Mouse (Mus musculus) embryonic facial prominence, embryonic 13.5 days (tissue): ENCODE measurements around the gene Olfr923. TPM values are rescaled to one million over a fixed set of nuclear protein-coding genes. Genes with fewer than 3 reads are reported as not detected.
"Not testable (repeated sequence)": the region's sequence is repeated elsewhere in the genome, so short reads cannot be mapped to it uniquely, and the experiment has no call there.

ENCODE experiments used
- ATAC-seq: fragments of 200-750 bp; cut with Nextera tagmentation; 2 replicates; pipeline ENCODE4 v1.8.0; 2017; ENCODE audit warnings: low read depth; ENCODE audit not compliant: insufficient number of reproducible peaks, insufficient read depth, low FRiP score, low TSS enrichment
- H3K27ac ChIP-seq: fragments of 300-500 bp; sonication (generic); 2 replicates; pipeline ENCODE4 v1.5.1; 2015; ENCODE audit warnings: moderate library complexity, mild to moderate bottlenecking, inconsistent platforms
- H3K27me3 ChIP-seq: fragments of 300-500 bp; sonication (generic); 2 replicates; pipeline ENCODE4 v1.6.1; 2015; ENCODE audit warnings: mild to moderate bottlenecking, inconsistent platforms
- H3K36me3 ChIP-seq: fragments of 300-500 bp; sonication (generic); 2 replicates; pipeline ENCODE4 v1.6.1; 2015; ENCODE audit warnings: mild to moderate bottlenecking, inconsistent platforms
- H3K4me1 ChIP-seq: fragments of 300-500 bp; sonication (generic); 2 replicates; pipeline ENCODE4 v1.6.1; 2015; ENCODE audit warnings: inconsistent platforms
- H3K4me2 ChIP-seq: fragments of 300-500 bp; sonication (generic); 2 replicates; pipeline ENCODE4 v1.6.1; 2015; ENCODE audit warnings: moderate library complexity, mild to moderate bottlenecking, inconsistent platforms
- H3K4me3 ChIP-seq: fragments of 300-500 bp; sonication (generic); 2 replicates; pipeline ENCODE4 v1.5.1; 2015; ENCODE audit warnings: mild to moderate bottlenecking, inconsistent platforms
- H3K9ac ChIP-seq: fragments of 300-500 bp; sonication (generic); 2 replicates; pipeline ENCODE4 v1.6.1; 2015; ENCODE audit warnings: mild to moderate bottlenecking, inconsistent platforms
- H3K9me3 ChIP-seq: fragments of 300-500 bp; sonication (generic); 2 replicates; pipeline ENCODE4 v1.6.1; 2016; ENCODE audit warnings: inconsistent platforms
- WGBS: fragments of 180-500 bp; shearing (Covaris S2); methylation state at CpG from one replicate; pipeline ENCODE4 v1.1.7; 2015; ENCODE audit warnings: mixed read lengths; 5-methylcytosine and 5-hydroxymethylcytosine counted together
- polyA plus RNA-seq: library from polyadenylated mRNA; unstranded; fragments of >200 nt; fragmentation: Nextera tagmentation; extraction: Ambion mirVana; gene quantifications from 2 replicates; pipeline ENCODE4 v1.2.1, GENCODE M21; 2015

The Olfr923 gene
- 0.10 TPM in 1 of 2 replicates, not detected in the other for polyA plus RNA-seq

GRCm38 (mm10) chr9:38826245-38826644, at the start of gene Olfr923:
Gene Olfr923, plus strand, starts transcription at chr9:38826545.
- no peaks in the 10 kb centered on the region for H3K9me3 ChIP-seq
- no peak within 1 kb of the TSS for H3K4me3 ChIP-seq
- 84% methylated on average over 1 of the region's 1 CpGs for WGBS
- H3K4me1 ChIP-seq, result no peaks in the 10 kb centered on the region
- no peaks in the 10 kb centered on the region for H3K36me3 ChIP-seq
- H3K27ac ChIP-seq, result no peak within 1 kb of the TSS
- H3K9ac ChIP-seq, result no peak within 1 kb of the TSS
- H3K4me2 ChIP-seq, result no peak within 1 kb of the TSS
- no peak for ATAC-seq
- no peaks in the 10 kb centered on the region for H3K27me3 ChIP-seq

GRCm38 (mm10) chr9:38792689-38793088, 33.7 kb upstream of the Olfr923 start:
- Histone ChIP-seq H3K9me3 (no peaks in the 10 kb centered on the region), H3K27ac (no peak overlapping the region), H3K9ac (no peak overlapping the region), H3K4me2 (no peak overlapping the region), H3K4me3 (no peak overlapping the region), H3K4me1 (no peaks in the 10 kb centered on the region), H3K27me3 (no peaks in the 10 kb centered on the region), H3K36me3 (no peaks in the 10 kb centered on the region)
- ATAC-seq, result no peak
- 90% methylated on average over 2 of the region's 2 CpGs for WGBS

- H3K27me3 ChIP-seq, result no peaks in the 10 kb centered on the region
- no peaks in the 10 kb centered on the region for H3K4me1 ChIP-seq
- H3K27ac ChIP-seq, result no peak overlapping the region
- H3K9me3 ChIP-seq, result no peaks in the 10 kb centered on the region
- H3K4me2 ChIP-seq, result no peak overlapping the region
- H3K4me3 ChIP-seq, result no peak overlapping the region
- H3K9ac ChIP-seq, result no peak overlapping the region
- H3K36me3 ChIP-seq, result no peaks in the 10 kb centered on the region
- no peak for ATAC-seq
These were observed 20.6 kb upstream of the Olfr923 start for GRCm38 (mm10) chr9:38805696-38806095.

GRCm38 (mm10) chr9:38814314-38814713, 12.0 kb upstream of the Olfr923 start, which contains the start of gene Olfr922:
Gene Olfr922, plus strand, starts transcription at chr9:38814614.
- no peak for ATAC-seq
- Histone ChIP-seq H3K4me2 (no peak within 1 kb of the TSS), H3K9me3 (no peaks in the 10 kb centered on the region), H3K27ac (no peak within 1 kb of the TSS), H3K4me1 (no peaks in the 10 kb centered on the region), H3K4me3 (no peak within 1 kb of the TSS), H3K36me3 (no peaks in the 10 kb centered on the region), H3K9ac (no peak within 1 kb of the TSS), H3K27me3 (no peaks in the 10 kb centered on the region)
- WGBS, result 67% methylated on average over 2 of the region's 2 CpGs

GRCm38 (mm10) chr9:38815458-38815986, 10.8 kb upstream of the Olfr923 start:
- no peak overlapping the region for H3K9ac ChIP-seq
- no peak for ATAC-seq
- no peaks in the 10 kb centered on the region for H3K27me3 ChIP-seq
- no peaks in the 10 kb centered on the region for H3K4me1 ChIP-seq
- no peak overlapping the region for H3K4me3 ChIP-seq
- no peak overlapping the region for H3K27ac ChIP-seq
- WGBS, result 88% methylated on average over 1 of the region's 1 CpGs
- no peaks in the 10 kb centered on the region for H3K36me3 ChIP-seq
- H3K9me3 ChIP-seq, result no peaks in the 10 kb centered on the region
- H3K4me2 ChIP-seq, result no peak overlapping the region

- Histone ChIP-seq H3K9ac (no peak overlapping the region), H3K4me1 (no peaks in the 10 kb centered on the region), H3K27ac (no peak overlapping the region), H3K9me3 (no peaks in the 10 kb centered on the region), H3K4me3 (no peak overlapping the region), H3K4me2 (no peak overlapping the region), H3K27me3 (no peaks in the 10 kb centered on the region), H3K36me3 (no peaks in the 10 kb centered on the region)
- no peak for ATAC-seq
- WGBS, result 77% methylated on average over 2 of the region's 2 CpGs
These were observed 6.7 kb downstream of the Olfr923 start for GRCm38 (mm10) chr9:38833027-38833426.

GRCm38 (mm10) chr9:38844149-38844548, 17.8 kb downstream of the Olfr923 start, which contains the start of gene Olfr924:
Gene Olfr924, plus strand, starts transcription at chr9:38844449.
- no peak for ATAC-seq
- H3K4me1 ChIP-seq, result no peaks in the 10 kb centered on the region
- no peak within 1 kb of the TSS for H3K27ac ChIP-seq
- H3K36me3 ChIP-seq, result no peaks in the 10 kb centered on the region
- H3K9me3 ChIP-seq, result no peaks in the 10 kb centered on the region
- 86% methylated on average over 1 of the region's 1 CpGs for WGBS
- H3K27me3 ChIP-seq, result no peaks in the 10 kb centered on the region
- H3K4me3 ChIP-seq, result no peak within 1 kb of the TSS
- H3K4me2 ChIP-seq, result no peak within 1 kb of the TSS
- H3K9ac ChIP-seq, result no peak within 1 kb of the TSS

GRCm38 (mm10) chr9:38854760-38855159, 28.4 kb downstream of the Olfr923 start, which contains the start of gene Olfr26:
Gene Olfr26, plus strand, starts transcription at chr9:38855060.
- H3K27ac ChIP-seq, result no peak within 1 kb of the TSS
- H3K9me3 ChIP-seq, result no peaks in the 10 kb centered on the region
- no peaks in the 10 kb centered on the region for H3K4me1 ChIP-seq
- H3K4me3 ChIP-seq, result no peak within 1 kb of the TSS
- no peaks in the 10 kb centered on the region for H3K27me3 ChIP-seq
- no peak within 1 kb of the TSS for H3K9ac ChIP-seq
- ATAC-seq, result no peak
- no peak within 1 kb of the TSS for H3K4me2 ChIP-seq
- no peaks in the 10 kb centered on the region for H3K36me3 ChIP-seq

GRCm38 (mm10) chr9:38874880-38875279, 48.5 kb downstream of the Olfr923 start:
- H3K9me3 ChIP-seq, H3K4me3 ChIP-seq, ATAC-seq, H3K4me1 ChIP-seq, H3K36me3 ChIP-seq, H3K4me2 ChIP-seq, H3K27ac ChIP-seq, H3K9ac ChIP-seq, H3K27me3 ChIP-seq: not testable (repeated sequence)
- WGBS, result 58% methylated on average over 2 of the region's 2 CpGs

GRCm38 (mm10) chr9:38876826-38877225, 50.5 kb downstream of the Olfr923 start, which contains the start of gene Olfr926:
Gene Olfr926, plus strand, starts transcription at chr9:38877126.
- ATAC-seq, result no peak
- Histone ChIP-seq H3K4me1 (no peaks in the 10 kb centered on the region), H3K9ac (no peak within 1 kb of the TSS), H3K27me3 (no peaks in the 10 kb centered on the region), H3K4me3 (no peak within 1 kb of the TSS), H3K4me2 (no peak within 1 kb of the TSS), H3K27ac (no peak within 1 kb of the TSS), H3K36me3 (no peaks in the 10 kb centered on the region), H3K9me3 (peaks cover 6% of the 10 kb centered on the region)
- WGBS, result 78% methylated on average over 2 of the region's 2 CpGs
